Mouse (Mus musculus): ENCODE results near the gene Klc4. TPM values are rescaled to one million over a fixed set of nuclear protein-coding genes. Genes with fewer than 3 reads are reported as not detected.
A peak's percentile ranks its signal among the peaks of the same experiment; 100 is the strongest.

Klc4 gene
- 26.2 and 29.0 TPM in 2 replicates for total RNA-seq (2014; rRNA removed; ENCODE audit: low replicate concordance)
- polyA plus RNA-seq (2015; fragmentation: Nextera tagmentation; extraction: Ambion mirVana), result 25.1 and 28.8 TPM in 2 replicates

DNA sequence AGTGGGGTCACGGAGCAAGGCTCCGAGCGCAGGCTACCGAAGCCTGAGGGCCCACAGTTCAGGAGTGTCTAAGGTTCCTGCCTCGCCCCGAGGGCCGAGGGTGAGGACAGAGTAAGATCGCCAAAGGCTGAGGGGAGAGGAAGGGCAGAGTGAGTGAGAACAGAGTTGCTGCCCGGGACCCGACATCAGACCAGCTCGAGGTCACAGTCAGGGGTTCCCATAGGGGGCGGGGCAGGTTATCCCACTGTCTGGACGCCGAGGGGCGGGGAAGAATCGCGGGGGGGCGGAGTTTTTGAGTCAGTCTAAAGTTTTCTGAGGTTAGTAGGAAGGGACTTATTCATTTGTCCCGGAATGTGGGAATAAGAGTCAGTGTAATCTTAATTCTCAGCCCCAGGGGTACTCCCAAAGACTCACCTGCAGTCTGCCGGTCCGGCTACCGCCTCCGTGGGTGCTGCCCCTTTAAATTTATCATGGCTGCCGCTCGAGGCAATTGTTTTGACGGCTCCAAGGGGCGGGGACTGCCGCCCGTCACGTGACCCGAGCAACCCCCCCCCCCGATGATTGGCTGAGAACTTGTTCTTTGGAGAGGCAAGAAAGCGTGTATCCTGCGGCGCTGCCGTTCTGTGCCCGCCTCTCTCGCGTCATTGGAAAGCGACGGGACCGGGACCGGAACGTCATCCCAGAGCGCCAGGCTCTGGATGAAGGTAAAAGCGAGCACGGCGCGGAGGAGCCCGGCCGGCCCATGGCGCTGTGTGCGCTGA, at the start of gene Klc4, which contains the start of gene Mrpl2:
Klc4 (minus strand) TSS at position 462 of the 761 bp plus-strand sequence.
Mrpl2 (plus strand) TSS at position 669 of the 761 bp plus-strand sequence.
- peak; percentile 96 for DNase-seq (ENCODE audit: low spot score)
- H3K9ac ChIP-seq (replicated peaks; ENCODE audit: low read depth, low read length), result peak within 1 kb of the TSS; percentile 91

GRCm38 (mm10) chr17:46694517-46695063, 48.8 kb upstream of the Klc4 start:
- Histone ChIP-seq H3K4me1 (ENCODE audit: control insufficient read depth, insufficient read depth) (no peaks in the 10 kb centered on the region), H3K36me3 (replicated peaks; ENCODE audit: control insufficient read depth, insufficient read depth, low read length) (peaks cover 15% of the 10 kb centered on the region), H3K27me3 (ENCODE audit: control insufficient read depth, insufficient read depth, low read length) (no peaks in the 10 kb centered on the region), H3K4me3 (ENCODE audit: low read depth, low read length) (no peak overlapping the region), H3K9ac (replicated peaks; ENCODE audit: low read depth, low read length) (no peak overlapping the region), H3K9me3 (replicated peaks; ENCODE audit: control insufficient read depth, low read length) (no peaks in the 10 kb centered on the region), H3K27ac (ENCODE audit: low read depth) (no peak overlapping the region), H3K4me2 (ENCODE audit: low read depth, low read length) (no peak overlapping the region)
- 86% methylated on average over 1 of the region's 1 CpGs for WGBS
- TF ChIP-seq CTCF (IDR thresholded peaks at IDR 0.05; ENCODE audit: low read depth) (no peak), EP300 (IDR thresholded peaks at IDR 0.05; ENCODE audit: low read depth) (no peak)
- DNase-seq (ENCODE audit: low spot score) (no peak), ATAC-seq (ENCODE audit: insufficient read depth, low read depth) (no peak)

More for the DNA sequence above, at the start of gene Klc4, which contains the start of gene Mrpl2:
- ATAC-seq (ENCODE audit: insufficient read depth, low read depth), result peak; percentile 80
- Histone ChIP-seq H3K4me2 (ENCODE audit: low read depth, low read length) (peak within 1 kb of the TSS; percentile 93), H3K36me3 (replicated peaks; ENCODE audit: control insufficient read depth, insufficient read depth, low read length) (peaks cover 32% of the 10 kb centered on the region), H3K27me3 (ENCODE audit: control insufficient read depth, insufficient read depth, low read length) (no peaks in the 10 kb centered on the region), H3K4me3 (ENCODE audit: low read depth, low read length) (peak within 1 kb of the TSS; percentile 95), H3K27ac (ENCODE audit: low read depth) (peak within 1 kb of the TSS; percentile 86), H3K4me1 (ENCODE audit: control insufficient read depth, insufficient read depth) (peaks cover 13% of the 10 kb centered on the region), H3K9me3 (replicated peaks; ENCODE audit: control insufficient read depth, low read length) (no peaks in the 10 kb centered on the region)
- WGBS, result under 1% methylated on average over 50 of the region's 53 CpGs
- no peak for TF ChIP-seq CTCF (IDR thresholded peaks at IDR 0.05; ENCODE audit: low read depth)
- peak; percentile 76 for TF ChIP-seq EP300 (IDR thresholded peaks at IDR 0.05; ENCODE audit: low read depth)

- no peak for ATAC-seq (ENCODE audit: insufficient read depth, low read depth)
- no peaks in the 10 kb centered on the region for H3K4me1 ChIP-seq (ENCODE audit: control insufficient read depth, insufficient read depth)
- TF ChIP-seq EP300 (IDR thresholded peaks at IDR 0.05; ENCODE audit: low read depth) (no peak), CTCF (IDR thresholded peaks at IDR 0.05; ENCODE audit: low read depth) (no peak)
- H3K36me3 ChIP-seq (replicated peaks; ENCODE audit: control insufficient read depth, insufficient read depth, low read length), result peaks cover 17% of the 10 kb centered on the region
- no peak overlapping the region for H3K4me2 ChIP-seq (ENCODE audit: low read depth, low read length)
- no peak overlapping the region for H3K9ac ChIP-seq (replicated peaks; ENCODE audit: low read depth, low read length)
- H3K4me3 ChIP-seq (ENCODE audit: low read depth, low read length), result no peak overlapping the region
- H3K27me3 ChIP-seq (ENCODE audit: control insufficient read depth, insufficient read depth, low read length), result no peaks in the 10 kb centered on the region
- no peaks in the 10 kb centered on the region for H3K9me3 ChIP-seq (replicated peaks; ENCODE audit: control insufficient read depth, low read length)
- 87% methylated on average over 2 of the region's 2 CpGs for WGBS
- no peak overlapping the region for H3K27ac ChIP-seq (ENCODE audit: low read depth)
- DNase-seq (ENCODE audit: low spot score), result no peak
These were observed 45.6 kb upstream of the Klc4 start for GRCm38 (mm10) chr17:46691390-46691789.

GRCm38 (mm10) chr17:46690665-46691064, 44.8 kb upstream of the Klc4 start:
- ATAC-seq (ENCODE audit: insufficient read depth, low read depth) (no peak), DNase-seq (ENCODE audit: low spot score) (no peak)
- H3K27me3 ChIP-seq (ENCODE audit: control insufficient read depth, insufficient read depth, low read length), result no peaks in the 10 kb centered on the region
- H3K4me2 ChIP-seq (ENCODE audit: low read depth, low read length), result no peak overlapping the region
- H3K27ac ChIP-seq (ENCODE audit: low read depth), result no peak overlapping the region
- WGBS, result 60% methylated on average over 12 of the region's 12 CpGs
- H3K36me3 ChIP-seq (replicated peaks; ENCODE audit: control insufficient read depth, insufficient read depth, low read length), result peaks cover 24% of the 10 kb centered on the region
- no peaks in the 10 kb centered on the region for H3K4me1 ChIP-seq (ENCODE audit: control insufficient read depth, insufficient read depth)
- TF ChIP-seq EP300 (IDR thresholded peaks at IDR 0.05; ENCODE audit: low read depth) (no peak), CTCF (IDR thresholded peaks at IDR 0.05; ENCODE audit: low read depth) (no peak)
- H3K9me3 ChIP-seq (replicated peaks; ENCODE audit: control insufficient read depth, low read length), result no peaks in the 10 kb centered on the region
- no peak overlapping the region for H3K9ac ChIP-seq (replicated peaks; ENCODE audit: low read depth, low read length)
- no peak overlapping the region for H3K4me3 ChIP-seq (ENCODE audit: low read depth, low read length)

- WGBS, result 85% methylated on average over 6 of the region's 6 CpGs
- Histone ChIP-seq H3K4me2 (ENCODE audit: low read depth, low read length) (no peak overlapping the region), H3K27ac (ENCODE audit: low read depth) (no peak overlapping the region), H3K27me3 (ENCODE audit: control insufficient read depth, insufficient read depth, low read length) (no peaks in the 10 kb centered on the region), H3K9me3 (replicated peaks; ENCODE audit: control insufficient read depth, low read length) (no peaks in the 10 kb centered on the region), H3K9ac (replicated peaks; ENCODE audit: low read depth, low read length) (no peak overlapping the region), H3K4me1 (ENCODE audit: control insufficient read depth, insufficient read depth) (no peaks in the 10 kb centered on the region), H3K36me3 (replicated peaks; ENCODE audit: control insufficient read depth, insufficient read depth, low read length) (peaks cover 52% of the 10 kb centered on the region), H3K4me3 (ENCODE audit: low read depth, low read length) (no peak overlapping the region)
- DNase-seq (ENCODE audit: low spot score) (no peak), ATAC-seq (ENCODE audit: insufficient read depth, low read depth) (no peak)
- TF ChIP-seq CTCF (IDR thresholded peaks at IDR 0.05; ENCODE audit: low read depth) (no peak), EP300 (IDR thresholded peaks at IDR 0.05; ENCODE audit: low read depth) (no peak)
These were observed 40.1 kb upstream of the Klc4 start for GRCm38 (mm10) chr17:46685913-46686312.
